Mouse (Mus musculus) hindbrain, embryonic 10.5 days (tissue): ENCODE results near the gene Orc1. TPM values are rescaled to one million over a fixed set of nuclear protein-coding genes. Genes with fewer than 3 reads are reported as not detected.

Source experiments
- DNase-seq: peaks from one replicate; pipeline ENCODE4 v3.0.0-alpha.2; 2017; ENCODE audit warnings: low spot score
- H3K27ac ChIP-seq: fragments of 300-500 bp; sonication (generic); 2 replicates; pipeline ENCODE4 v1.5.1; 2016; ENCODE audit warnings: mild to moderate bottlenecking, moderate library complexity
- H3K27me3 ChIP-seq: fragments of 300-500 bp; sonication (generic); 2 replicates; pipeline ENCODE4 v1.6.1; 2016; ENCODE audit warnings: mild to moderate bottlenecking; ENCODE audit not compliant: poor library complexity, insufficient read depth, severe bottlenecking
- H3K36me3 ChIP-seq: fragments of 300-500 bp; sonication (generic); 2 replicates; pipeline ENCODE4 v1.6.1; 2016; ENCODE audit warnings: mild to moderate bottlenecking, moderate library complexity
- H3K4me1 ChIP-seq: fragments of 300-500 bp; sonication (generic); replicated peaks from 2 replicates; pipeline ENCODE4 v1.6.1; 2016; ENCODE audit warnings: mild to moderate bottlenecking
- H3K4me3 ChIP-seq: fragments of 300-500 bp; sonication (generic); 2 replicates; pipeline ENCODE4 v1.5.1; 2016; ENCODE audit warnings: mild to moderate bottlenecking, moderate library complexity
- H3K9me3 ChIP-seq: fragments of 300-500 bp; sonication (generic); 2 replicates; pipeline ENCODE4 v1.6.1; 2016; ENCODE audit warnings: mild to moderate bottlenecking, moderate library complexity
- WGBS: fragments of 180-500 bp; shearing (Covaris S2); methylation state at CpG from one replicate; pipeline ENCODE4 v1.1.7; 2016; 5-methylcytosine and 5-hydroxymethylcytosine counted together
- polyA plus RNA-seq: library from polyadenylated mRNA; unstranded; fragments of >200 nt; fragmentation: Nextera tagmentation; extraction: Ambion mirVana; gene quantifications from 2 replicates; pipeline ENCODE4 v1.2.1, GENCODE M21; 2016

The Orc1 gene
- 14.4 and 22.2 TPM in 2 replicates for polyA plus RNA-seq

DNA sequence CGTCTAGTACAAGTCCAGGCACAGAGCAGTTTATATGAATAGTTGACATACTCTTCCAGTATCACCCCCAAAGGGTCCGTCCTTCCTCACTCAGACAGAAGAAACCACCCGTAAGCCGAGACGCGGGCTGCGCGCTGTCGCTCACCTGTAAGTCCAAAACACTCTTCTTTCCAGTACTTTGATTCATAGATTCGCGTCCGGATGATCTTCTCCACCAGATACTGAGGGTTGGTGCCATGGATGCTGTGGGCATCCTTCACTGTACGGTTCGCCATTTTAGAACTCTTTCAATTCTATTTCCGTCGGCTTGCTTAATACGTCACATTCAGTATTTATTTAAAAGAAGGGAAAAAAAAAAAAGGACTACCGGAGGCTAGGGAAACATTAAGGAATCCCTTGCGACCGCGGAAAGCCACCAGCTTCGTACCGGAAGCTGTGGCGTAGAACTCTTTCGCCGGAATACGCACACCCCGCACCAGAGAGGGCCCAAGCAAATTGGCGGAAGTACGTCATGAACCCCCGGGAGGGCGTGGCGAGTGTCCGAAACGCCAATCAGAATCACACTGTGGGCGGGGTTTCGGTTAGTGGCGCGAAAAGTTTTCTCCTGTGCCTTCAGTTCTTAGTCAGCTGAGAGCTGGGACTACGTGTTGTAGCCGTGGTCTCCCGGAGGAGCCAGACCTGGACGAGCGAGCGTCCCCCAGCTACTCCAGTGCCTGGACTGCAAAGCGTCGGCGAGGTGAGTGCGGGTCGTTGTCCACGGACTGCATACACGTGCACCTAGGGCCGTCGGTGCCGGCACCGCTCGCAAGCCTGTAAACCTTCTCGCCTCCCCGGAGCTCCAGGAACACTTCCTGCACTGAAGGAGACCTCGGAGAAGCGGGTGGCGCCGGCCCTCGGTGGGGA, at the start of gene Orc1, which contains the start of gene Prpf38a:
Orc1 (plus strand) TSS at position 584 of the 903 bp plus-strand sequence.
Prpf38a (minus strand) TSS at position 497 of the 903 bp plus-strand sequence.
- WGBS, result under 1% methylated on average over 64 of the region's 64 CpGs
- Histone ChIP-seq H3K4me1 (peaks cover 31% of the 10 kb centered on the region), H3K27me3 (no peaks in the 10 kb centered on the region), H3K9me3 (no peaks in the 10 kb centered on the region), H3K36me3 (peaks cover 55% of the 10 kb centered on the region), H3K4me3 (peak within 1 kb of the TSS; percentile 84), H3K27ac (peak within 1 kb of the TSS; percentile 89)
- peak; percentile 98 for DNase-seq

DNA sequence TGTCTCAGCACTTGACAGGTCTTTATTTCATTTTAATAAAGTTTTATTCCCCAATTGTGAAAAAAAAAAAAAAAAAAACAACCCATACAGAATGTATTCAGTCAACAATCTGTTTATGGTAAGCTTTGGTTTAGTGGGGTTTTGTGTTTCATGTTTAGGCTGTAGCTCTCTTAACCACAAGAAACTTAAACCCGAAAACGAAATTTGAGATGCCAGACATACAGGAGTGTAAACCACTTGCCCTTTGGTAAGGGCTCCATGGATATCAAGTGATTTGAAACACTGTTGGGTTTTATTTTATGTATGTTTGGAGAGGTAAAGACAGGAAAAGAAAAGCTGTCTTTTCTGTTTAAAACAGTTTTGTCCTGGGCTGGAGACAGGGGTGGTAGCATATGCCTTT, 39.5 kb upstream of the Orc1 start:
- no peaks in the 10 kb centered on the region for H3K27me3 ChIP-seq
- WGBS, result 91% methylated on average over 2 of the region's 2 CpGs
- no peaks in the 10 kb centered on the region for H3K4me1 ChIP-seq
- peaks cover 56% of the 10 kb centered on the region for H3K36me3 ChIP-seq
- H3K4me3 ChIP-seq, result no peak overlapping the region
- no peak overlapping the region for H3K27ac ChIP-seq
- no peaks in the 10 kb centered on the region for H3K9me3 ChIP-seq
- DNase-seq, result no peak

DNA sequence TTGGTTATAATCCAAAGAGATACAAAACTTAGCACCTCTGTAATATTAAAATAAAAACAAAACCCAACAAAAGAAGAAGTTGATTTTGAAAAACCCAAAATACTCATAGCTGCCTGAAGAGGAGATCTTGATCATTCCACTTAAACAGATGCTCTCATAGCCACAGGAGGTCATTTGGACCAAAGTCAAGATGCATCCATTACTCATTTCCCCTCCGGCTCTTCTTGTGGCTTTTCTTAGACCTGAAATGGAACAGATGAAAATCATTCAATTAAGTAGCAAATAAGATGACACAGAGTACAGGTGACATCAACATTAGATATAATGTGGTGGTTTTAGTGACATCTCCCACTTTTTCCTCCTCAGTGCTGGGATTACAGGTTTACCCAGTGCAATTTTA, 14.2 kb upstream of the Orc1 start:
- H3K27me3 ChIP-seq, result no peaks in the 10 kb centered on the region
- DNase-seq, result no peak
- 83% methylated on average over 1 of the region's 1 CpGs for WGBS

DNA sequence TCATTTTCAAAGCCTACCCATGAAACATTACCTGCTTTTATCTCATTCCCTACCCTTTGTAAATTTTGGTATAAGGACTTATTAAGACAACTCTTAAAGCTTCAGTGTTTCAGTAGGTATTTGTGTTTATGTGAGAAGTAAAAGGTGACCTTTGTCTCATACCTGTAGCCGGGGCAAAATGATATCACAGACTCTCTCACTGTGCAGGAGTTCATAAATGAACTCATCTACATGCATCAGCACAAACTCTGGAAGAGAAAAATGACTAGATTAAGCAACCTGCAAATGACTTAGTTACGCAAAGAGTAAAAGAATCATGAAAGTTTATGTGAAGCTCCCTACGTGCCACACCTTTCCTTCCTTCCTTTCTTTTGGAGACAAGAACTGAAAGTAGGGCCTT, 6.6 kb upstream of the Orc1 start:
- Histone ChIP-seq H3K4me1 (peaks cover 7% of the 10 kb centered on the region), H3K36me3 (peaks cover 93% of the 10 kb centered on the region), H3K9me3 (no peaks in the 10 kb centered on the region), H3K27ac (no peak overlapping the region), H3K4me3 (no peak overlapping the region), H3K27me3 (no peaks in the 10 kb centered on the region)
- 95% methylated on average over 3 of the region's 3 CpGs for WGBS
- DNase-seq, result no peak

More for the DNA sequence above, 14.2 kb upstream of the Orc1 start:
- no peaks in the 10 kb centered on the region for H3K4me1 ChIP-seq
- peaks cover 100% of the 10 kb centered on the region for H3K36me3 ChIP-seq
- no peak overlapping the region for H3K4me3 ChIP-seq
- H3K27ac ChIP-seq, result no peak overlapping the region
- H3K9me3 ChIP-seq, result no peaks in the 10 kb centered on the region

DNA sequence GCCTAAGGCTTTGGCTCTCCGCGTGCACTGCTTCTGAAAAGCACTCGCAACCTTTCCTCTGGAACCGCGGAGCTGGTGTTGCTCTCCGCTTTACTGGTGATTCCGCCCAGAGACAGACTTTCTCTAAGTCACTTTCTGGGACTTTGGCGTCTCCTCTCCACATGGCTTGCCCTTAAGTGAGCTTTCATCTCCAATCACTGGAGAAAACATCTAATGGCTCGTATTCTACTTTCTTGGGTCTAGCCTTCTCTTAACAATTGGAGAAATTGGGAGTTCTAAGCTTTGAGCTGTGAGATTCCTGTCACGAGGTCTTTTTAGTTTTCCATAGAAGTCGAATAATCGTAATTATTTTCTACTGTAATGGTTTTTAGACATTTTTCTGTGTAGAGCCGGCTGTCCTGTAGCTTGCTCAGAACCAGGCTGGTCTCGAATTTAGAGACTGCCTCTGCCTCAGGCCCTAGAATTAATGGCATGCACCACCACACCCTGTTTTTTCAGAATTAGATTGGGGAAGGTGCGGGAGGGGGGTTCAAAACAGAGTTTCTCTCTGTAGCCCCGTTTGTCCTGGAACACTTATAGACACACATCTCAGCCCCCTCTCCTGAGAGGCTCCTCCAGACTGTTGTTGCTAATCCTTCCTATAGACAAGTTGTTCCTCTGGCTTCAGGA, 654 bp downstream of the Orc1 start:
- WGBS, result 1% methylated on average over 16 of the region's 16 CpGs
- peaks cover 52% of the 10 kb centered on the region for H3K36me3 ChIP-seq

DNA sequence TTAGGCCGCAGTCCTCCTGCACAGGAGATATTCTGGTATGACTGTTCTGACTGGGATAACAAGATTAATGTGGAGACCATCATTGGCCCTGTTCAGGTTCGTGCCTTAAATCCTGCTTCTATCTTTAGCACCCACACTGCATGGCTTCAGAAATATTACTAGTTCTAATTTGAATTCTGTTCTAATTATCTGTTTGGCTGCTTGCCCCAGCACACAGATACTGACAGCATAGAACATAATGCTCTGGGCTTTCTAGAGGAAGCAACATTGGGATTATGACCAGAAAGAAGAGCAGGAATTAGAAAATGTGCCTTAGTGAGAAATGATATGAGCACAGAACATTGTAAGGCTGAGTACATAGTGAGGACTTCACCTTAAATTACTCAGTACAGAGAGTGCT, 14.2 kb downstream of the Orc1 start:
- WGBS, result 92% methylated on average over 2 of the region's 2 CpGs
- no peak overlapping the region for H3K27ac ChIP-seq
- DNase-seq, result no peak
- peaks cover 84% of the 10 kb centered on the region for H3K36me3 ChIP-seq
- H3K27me3 ChIP-seq, result no peaks in the 10 kb centered on the region
- H3K4me1 ChIP-seq, result no peaks in the 10 kb centered on the region
- no peak overlapping the region for H3K4me3 ChIP-seq
- no peaks in the 10 kb centered on the region for H3K9me3 ChIP-seq

More for the DNA sequence above, 654 bp downstream of the Orc1 start:
- Histone ChIP-seq H3K4me1 (peaks cover 31% of the 10 kb centered on the region), H3K27ac (peak overlapping the region; percentile 89), H3K27me3 (no peaks in the 10 kb centered on the region), H3K9me3 (no peaks in the 10 kb centered on the region), H3K4me3 (peak overlapping the region; percentile 84)
- DNase-seq, result no peak

DNA sequence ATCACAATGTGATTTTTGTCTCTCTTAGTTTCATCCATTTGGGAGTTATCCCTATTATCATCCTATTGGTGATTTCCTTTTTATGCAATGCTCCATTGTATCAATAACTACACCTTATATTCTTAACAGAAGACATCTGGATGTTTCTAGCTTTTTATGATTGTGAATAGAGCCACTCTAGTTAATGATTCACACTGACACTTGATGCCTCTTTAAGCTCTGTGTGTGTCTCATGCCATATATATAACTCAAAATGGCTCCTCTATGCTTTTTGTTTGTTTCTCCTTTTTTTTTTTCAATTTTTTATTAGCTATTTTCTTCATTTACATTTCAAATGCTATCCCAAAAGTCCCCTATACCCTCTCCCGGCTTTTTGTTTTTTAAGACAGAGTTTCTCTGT, 16.6 kb downstream of the Orc1 start:
- H3K36me3 ChIP-seq, result peaks cover 89% of the 10 kb centered on the region
- no peaks in the 10 kb centered on the region for H3K9me3 ChIP-seq
- H3K4me1 ChIP-seq, result no peaks in the 10 kb centered on the region
- no peak for DNase-seq
- no peak overlapping the region for H3K4me3 ChIP-seq
- whole genome bisulfite sequencing, result 94% methylated on average over 1 of the region's 1 CpGs
- H3K27ac ChIP-seq, result no peak overlapping the region
- no peaks in the 10 kb centered on the region for H3K27me3 ChIP-seq

DNA sequence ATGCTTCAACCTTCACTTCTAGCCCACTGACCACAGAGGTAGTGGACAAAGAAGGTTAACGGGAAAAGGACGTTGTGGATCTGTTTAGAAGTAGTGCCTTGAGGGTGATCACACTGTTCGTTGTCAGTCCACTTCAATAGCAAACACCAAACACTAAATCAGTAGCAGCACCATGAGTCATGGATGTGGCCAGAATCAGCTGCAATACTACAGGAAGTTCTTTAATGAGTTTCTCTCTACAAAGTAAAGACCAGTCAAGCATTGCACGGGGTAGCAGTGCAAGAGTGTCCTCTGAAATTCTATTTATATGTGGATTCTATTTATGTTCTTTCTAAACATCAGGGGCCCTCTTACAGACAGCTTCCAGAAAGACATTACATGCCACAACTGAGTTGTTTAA, 19.1 kb downstream of the Orc1 start:
- no peak overlapping the region for H3K27ac ChIP-seq
- H3K9me3 ChIP-seq, result 0 out of 2 replicates have a peak, but pooled peaks cover 3% of the 10 kb centered on the region
- no peaks in the 10 kb centered on the region for H3K4me1 ChIP-seq
- no peaks in the 10 kb centered on the region for H3K27me3 ChIP-seq
- H3K36me3 ChIP-seq, result peaks cover 94% of the 10 kb centered on the region
- DNase-seq, result no peak
- no peak overlapping the region for H3K4me3 ChIP-seq
- WGBS, result 92% methylated on average over 4 of the region's 4 CpGs

DNA sequence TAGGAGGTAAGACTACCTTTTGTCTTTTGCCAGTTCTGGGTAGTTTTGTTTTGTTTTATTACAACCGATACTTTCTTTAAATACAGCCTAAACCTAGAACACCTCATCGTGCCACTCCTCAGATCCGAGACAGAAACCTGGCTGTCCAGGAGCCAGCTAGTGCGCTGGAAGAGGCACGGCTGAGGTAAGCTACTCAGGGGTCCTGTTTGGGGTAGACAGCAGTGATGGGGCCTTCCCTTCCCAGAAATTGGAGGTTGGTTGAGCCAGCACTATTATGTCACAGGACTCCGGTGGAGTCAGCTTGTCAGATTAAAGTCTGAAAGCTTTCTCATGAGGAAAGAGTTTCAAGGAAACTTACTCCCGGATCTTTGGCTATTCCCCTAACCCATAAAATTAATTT, 22.6 kb downstream of the Orc1 start:
- no peaks in the 10 kb centered on the region for H3K27me3 ChIP-seq
- H3K36me3 ChIP-seq, result peaks cover 95% of the 10 kb centered on the region
- WGBS, result 95% methylated on average over 7 of the region's 7 CpGs
- DNase-seq, result no peak
- no peak overlapping the region for H3K27ac ChIP-seq
- H3K4me3 ChIP-seq, result no peak overlapping the region
- 0 out of 2 replicates have a peak, but pooled peaks cover 3% of the 10 kb centered on the region for H3K9me3 ChIP-seq
- H3K4me1 ChIP-seq, result no peaks in the 10 kb centered on the region

DNA sequence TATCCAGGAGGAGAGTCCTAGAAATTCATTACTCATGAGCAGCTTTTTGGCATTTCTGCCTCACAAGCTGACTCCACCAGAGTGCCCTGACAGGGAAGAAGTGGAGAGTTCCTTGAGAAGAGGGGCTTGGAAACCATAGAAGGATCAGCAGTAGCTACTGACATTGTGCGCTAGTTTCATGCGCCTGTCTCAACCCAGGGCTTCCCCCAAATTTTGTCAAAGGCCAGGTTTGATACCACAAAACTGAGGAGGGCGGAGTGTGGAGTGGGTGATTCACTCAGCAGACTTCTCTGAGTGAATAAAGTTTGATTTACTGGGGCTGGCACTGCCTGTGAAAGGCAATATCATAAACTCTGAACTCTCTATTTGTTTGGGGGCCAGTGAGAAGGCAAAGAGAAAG, 29.4 kb downstream of the Orc1 start:
- 94% methylated on average over 3 of the region's 3 CpGs for WGBS

DNA sequence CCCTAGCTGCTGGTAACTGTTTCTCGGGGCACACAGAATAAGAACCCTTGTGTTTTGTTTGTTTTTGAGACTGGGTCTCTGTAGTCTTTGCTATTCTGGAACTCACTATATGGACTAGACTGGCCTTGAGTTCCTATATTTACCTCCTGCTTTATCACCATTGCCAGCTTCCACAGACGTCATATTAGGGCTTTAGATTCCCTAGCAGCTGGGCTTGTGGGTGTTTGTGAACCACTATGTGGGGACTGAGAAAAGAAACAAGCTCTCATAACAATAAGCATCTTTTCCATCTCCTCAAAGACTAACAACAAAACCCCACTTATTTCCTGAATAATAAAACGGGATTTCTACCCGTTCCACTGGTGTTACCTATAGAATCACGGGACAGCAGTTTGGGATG, 31.7 kb downstream of the Orc1 start:
- Histone ChIP-seq H3K9me3 (no peaks in the 10 kb centered on the region), H3K36me3 (peaks cover 85% of the 10 kb centered on the region)
- 91% methylated on average over 5 of the region's 5 CpGs for WGBS

More for the DNA sequence above, 29.4 kb downstream of the Orc1 start:
- no peak for DNase-seq
- H3K9me3 ChIP-seq, result no peaks in the 10 kb centered on the region
- no peaks in the 10 kb centered on the region for H3K27me3 ChIP-seq
- H3K4me1 ChIP-seq, result no peaks in the 10 kb centered on the region
- H3K36me3 ChIP-seq, result peaks cover 87% of the 10 kb centered on the region
- H3K27ac ChIP-seq, result no peak overlapping the region
- no peak overlapping the region for H3K4me3 ChIP-seq

DNA sequence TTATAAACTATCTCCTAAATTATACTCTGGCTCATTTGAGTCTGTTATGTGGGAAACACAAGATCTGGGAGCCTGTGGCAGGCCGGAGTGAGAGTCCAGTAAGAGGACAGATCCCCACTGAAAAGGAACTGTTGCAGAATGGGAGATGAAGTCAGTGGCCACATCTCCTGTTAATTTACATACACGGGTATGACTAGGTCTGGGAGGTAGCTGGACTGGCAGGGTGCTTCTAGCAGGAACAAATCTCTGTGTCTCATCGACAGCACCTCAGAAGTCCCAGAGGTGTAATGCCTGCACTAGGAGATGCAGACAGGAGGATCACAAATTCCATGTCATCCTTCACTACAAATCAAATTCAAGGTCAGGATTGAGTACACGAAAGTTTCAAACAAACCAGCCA, 39.4 kb downstream of the Orc1 start:
- H3K27me3 ChIP-seq, result no peaks in the 10 kb centered on the region
- DNase-seq, result no peak
- 78% methylated on average over 4 of the region's 4 CpGs for WGBS
- H3K9me3 ChIP-seq, result no peaks in the 10 kb centered on the region
- H3K27ac ChIP-seq, result no peak overlapping the region
- H3K4me1 ChIP-seq, result peaks cover 25% of the 10 kb centered on the region
- peaks cover 41% of the 10 kb centered on the region for H3K36me3 ChIP-seq
- peak overlapping the region; percentile 81 for H3K4me3 ChIP-seq

More for the DNA sequence above, 31.7 kb downstream of the Orc1 start:
- no peaks in the 10 kb centered on the region for H3K27me3 ChIP-seq
- H3K4me3 ChIP-seq, result no peak overlapping the region
- H3K4me1 ChIP-seq, result no peaks in the 10 kb centered on the region
- no peak overlapping the region for H3K27ac ChIP-seq
- DNase-seq, result no peak

DNA sequence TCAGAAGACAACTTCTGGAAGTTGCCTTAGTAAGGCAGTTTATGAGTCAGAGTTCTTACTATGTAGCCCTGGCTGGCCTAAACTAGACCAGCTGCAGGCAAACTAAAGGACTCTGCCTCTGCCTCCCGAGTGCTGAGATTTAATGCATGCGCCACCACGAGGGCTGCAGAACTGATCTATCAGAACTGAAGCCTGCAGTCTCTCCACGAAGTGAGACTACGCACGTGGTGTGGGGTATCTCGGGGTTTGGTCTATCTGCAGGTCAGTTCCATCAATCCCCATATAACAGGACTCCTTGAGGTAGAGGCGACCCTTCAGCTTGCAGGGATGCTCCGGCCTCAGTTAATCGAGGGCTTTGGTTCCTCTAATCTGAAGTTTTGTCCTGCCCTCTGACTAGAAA, 39.9 kb downstream of the Orc1 start:
- H3K4me1 ChIP-seq, result peaks cover 25% of the 10 kb centered on the region
- H3K9me3 ChIP-seq, result no peaks in the 10 kb centered on the region
- no peak for DNase-seq
- peak overlapping the region; percentile 97 for H3K27ac ChIP-seq
- H3K27me3 ChIP-seq, result no peaks in the 10 kb centered on the region
- peak overlapping the region; percentile 81 for H3K4me3 ChIP-seq
- peaks cover 41% of the 10 kb centered on the region for H3K36me3 ChIP-seq
- WGBS, result 3% methylated on average over 10 of the region's 10 CpGs
